Mouse (Mus musculus): ENCODE results near the gene Tnfrsf13b.

- TF ChIP-seq CTCF (IDR thresholded peaks at IDR 0.05; ENCODE audit: low read depth, low read length) (no peak), TAL1 (conservative IDR thresholded peaks at IDR 0.05; ENCODE audit: low read depth, low read length) (no peak), GATA1 (IDR thresholded peaks at IDR 0.05; ENCODE audit: borderline replicate concordance, low read length) (no peak), POLR2AphosphoS5 (IDR thresholded peaks at IDR 0.05; ENCODE audit: insufficient replicate concordance, low read depth, low read length) (no peak)
Measured at GRCm38 (mm10) chr11:61127421-61128055, 983 bp downstream of the Tnfrsf13b start.
